Mouse (Mus musculus) hindbrain, embryonic 14.5 days (tissue): ENCODE measurements around the gene Psma6. TPM values are rescaled to one million over a fixed set of nuclear protein-coding genes. Genes with fewer than 3 reads are reported as not detected.
"Not testable (repeated sequence)": the region's sequence is repeated elsewhere in the genome, so short reads cannot be mapped to it uniquely, and the experiment has no call there.

Source experiments
- ATAC-seq: fragments of 200-750 bp; cut with Nextera tagmentation; 2 replicates; pipeline ENCODE4 v1.8.0; 2017; ENCODE audit warnings: moderate number of reproducible peaks, mild to moderate bottlenecking, moderate TSS enrichment, moderate library complexity; ENCODE audit not compliant: low FRiP score
- DNase-seq: peaks from one replicate; pipeline ENCODE4 v3.0.0-alpha.2; 2015; ENCODE audit warnings: low spot score
- H3K27ac ChIP-seq: fragments of 300-500 bp; sonication (generic); 2 replicates; pipeline ENCODE4 v1.5.1; 2014; ENCODE audit warnings: mild to moderate bottlenecking, moderate library complexity
- H3K27me3 ChIP-seq: fragments of 300-500 bp; sonication (generic); 2 replicates; pipeline ENCODE4 v1.6.1; 2014; ENCODE audit warnings: mild to moderate bottlenecking, low read length, mixed read lengths; ENCODE audit not compliant: control insufficient read depth, insufficient read depth
- H3K36me3 ChIP-seq: fragments of 300-500 bp; sonication (generic); replicated peaks from 2 replicates; pipeline ENCODE4 v1.6.1; 2014; ENCODE audit not compliant: control insufficient read depth, insufficient read depth
- H3K4me1 ChIP-seq: fragments of 300-500 bp; sonication (generic); replicated peaks from 2 replicates; pipeline ENCODE4 v1.6.1; 2014; ENCODE audit warnings: antibody characterized with exemption, low read length, mixed read lengths; ENCODE audit not compliant: control insufficient read depth, insufficient read depth
- H3K4me2 ChIP-seq: fragments of 300-500 bp; sonication (generic); replicated peaks from 2 replicates; pipeline ENCODE4 v1.6.1; 2014; ENCODE audit warnings: mild to moderate bottlenecking, moderate library complexity
- H3K4me3 ChIP-seq: fragments of 300-500 bp; sonication (generic); replicated peaks from 2 replicates; pipeline ENCODE4 v1.5.1; 2014; ENCODE audit warnings: mild to moderate bottlenecking, low read length
- H3K9ac ChIP-seq: fragments of 300-500 bp; sonication (generic); 2 replicates; pipeline ENCODE4 v1.6.1; 2014
- H3K9me3 ChIP-seq: fragments of 300-500 bp; sonication (generic); 2 replicates; pipeline ENCODE4 v1.6.1; 2016; ENCODE audit warnings: low read length; ENCODE audit not compliant: control insufficient read depth
- WGBS: fragments of 180-500 bp; shearing (Covaris S2); extraction: QIAGEN DNeasy Blood & Tissue Kit; methylation state at CpG from one replicate; pipeline ENCODE4 v1.1.7; 2014; 5-methylcytosine and 5-hydroxymethylcytosine counted together
- polyA plus RNA-seq: library from polyadenylated mRNA; unstranded; fragments of >200 nt; fragmentation: Nextera tagmentation; extraction: Ambion mirVana; gene quantifications from 2 replicates; pipeline ENCODE4 v1.2.1, GENCODE M21; 2014

Psma6 gene
- 403 and 442 TPM in 2 replicates for polyA plus RNA-seq

GRCm38 (mm10) chr12:55384023-55384749 lies at the start of gene Psma6:
Gene Psma6, plus strand, starts transcription at chr12:55384222.
- Histone ChIP-seq H3K4me3 (no peak within 1 kb of the TSS), H3K36me3 (no peaks in the 10 kb centered on the region; the same call in 1 of the 2 replicates), H3K27me3 (no peaks in the 10 kb centered on the region), H3K27ac (no peak within 1 kb of the TSS), H3K4me1 (no peaks in the 10 kb centered on the region), H3K9me3 (no peaks in the 10 kb centered on the region), H3K4me2 (no peak within 1 kb of the TSS), H3K9ac (no peak within 1 kb of the TSS)
- ATAC-seq, result no peak
- 86% methylated on average over 10 of the region's 10 CpGs for WGBS
- no peak for DNase-seq

DNA sequence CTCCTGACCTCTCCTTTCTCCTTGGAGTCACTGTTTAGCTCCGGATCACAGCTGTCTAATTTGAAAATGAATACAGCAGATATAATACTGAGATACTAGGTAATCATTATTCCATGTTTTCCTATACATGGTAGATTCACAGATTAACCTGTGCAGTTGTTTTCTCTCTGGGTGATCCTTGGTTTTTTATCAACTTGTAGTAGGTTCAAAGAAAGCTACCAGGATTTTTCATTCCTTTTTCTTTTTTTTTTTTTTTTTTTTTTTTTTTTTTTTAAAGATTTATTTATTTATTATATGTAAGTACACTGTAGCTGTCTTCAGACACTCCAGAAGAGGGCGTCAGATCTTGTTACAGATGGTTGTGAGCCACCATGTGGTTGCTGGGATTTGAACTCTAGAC lies 45.5 kb upstream of the Psma6 start:
- 91% methylated on average over 1 of the region's 2 CpGs for WGBS
- not testable (repeated sequence) for H3K9ac ChIP-seq, H3K4me3 ChIP-seq, H3K36me3 ChIP-seq, H3K27ac ChIP-seq, DNase-seq, H3K27me3 ChIP-seq, ATAC-seq, H3K4me1 ChIP-seq, H3K4me2 ChIP-seq, H3K9me3 ChIP-seq

GRCm38 (mm10) chr12:55343045-55343444 lies 41.0 kb upstream of the Psma6 start:
- not testable (repeated sequence) for H3K9me3 ChIP-seq, H3K27ac ChIP-seq, H3K9ac ChIP-seq, H3K27me3 ChIP-seq, H3K4me1 ChIP-seq, ATAC-seq, H3K4me2 ChIP-seq, H3K36me3 ChIP-seq, H3K4me3 ChIP-seq, DNase-seq
- WGBS, result 81% methylated on average over 1 of the region's 1 CpGs

DNA sequence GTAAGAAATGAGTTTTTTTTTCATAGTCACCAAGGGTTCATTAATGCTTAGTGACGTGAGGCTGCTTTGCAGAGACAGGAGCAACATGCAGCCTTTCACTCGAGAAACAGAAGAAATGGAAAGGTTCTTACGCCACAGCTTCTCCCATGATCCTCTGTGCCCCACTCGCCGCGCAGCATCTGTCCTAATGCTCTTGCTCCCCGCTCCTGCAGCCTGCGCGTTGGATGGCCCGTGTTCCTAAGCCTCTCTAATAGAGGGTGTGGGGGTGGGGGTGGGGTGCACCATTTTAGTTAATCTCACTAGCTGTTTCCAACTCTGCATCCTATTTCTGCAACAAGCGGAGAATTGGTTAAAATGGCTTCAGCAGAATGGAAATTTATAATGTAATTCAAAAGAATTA lies 40.0 kb upstream of the Psma6 start:
- Histone ChIP-seq H3K9ac (peak overlapping the region; percentile 22; the same call in 1 of the 2 replicates), H3K4me3 (no peak overlapping the region), H3K9me3 (no peaks in the 10 kb centered on the region), H3K4me2 (peak overlapping the region; percentile 20), H3K27ac (peak overlapping the region; percentile 66), H3K4me1 (no peaks in the 10 kb centered on the region; the same call in 1 of the 2 replicates), H3K36me3 (no peaks in the 10 kb centered on the region), H3K27me3 (no peaks in the 10 kb centered on the region)
- no peak for DNase-seq
- no peak for ATAC-seq
- 85% methylated on average over 11 of the region's 11 CpGs for WGBS

DNA sequence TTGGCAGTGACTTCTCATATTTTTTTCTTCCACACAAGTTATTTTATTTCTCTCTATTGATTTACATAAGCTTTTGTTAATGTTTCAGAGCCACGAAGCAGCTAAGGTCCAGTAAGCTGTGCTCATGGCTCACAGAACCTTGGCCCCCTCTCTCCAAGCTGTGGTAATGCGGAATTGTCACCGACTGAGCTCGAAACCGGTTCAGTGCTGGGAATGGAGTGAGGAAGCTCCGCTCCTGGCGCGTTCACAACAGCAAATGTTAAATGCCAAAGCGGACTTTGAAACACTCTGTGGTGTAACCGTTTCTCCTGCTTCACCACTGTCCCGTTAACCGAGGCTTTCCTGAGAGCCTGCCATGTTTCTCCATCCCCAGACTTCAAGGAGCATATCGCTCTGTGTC lies 39.4 kb upstream of the Psma6 start:
- H3K4me2 ChIP-seq, result peak overlapping the region; percentile 20; the same call in 1 of the 2 replicates
- 77% methylated on average over 13 of the region's 13 CpGs for WGBS
- H3K4me3 ChIP-seq, result no peak overlapping the region
- no peak for DNase-seq
- no peaks in the 10 kb centered on the region for H3K36me3 ChIP-seq
- no peaks in the 10 kb centered on the region; the same call in 1 of the 2 replicates for H3K4me1 ChIP-seq
- H3K27me3 ChIP-seq, result no peaks in the 10 kb centered on the region
- no peak for ATAC-seq
- no peaks in the 10 kb centered on the region for H3K9me3 ChIP-seq
- H3K27ac ChIP-seq, result peak overlapping the region; percentile 66
- H3K9ac ChIP-seq, result no peak overlapping the region

DNA sequence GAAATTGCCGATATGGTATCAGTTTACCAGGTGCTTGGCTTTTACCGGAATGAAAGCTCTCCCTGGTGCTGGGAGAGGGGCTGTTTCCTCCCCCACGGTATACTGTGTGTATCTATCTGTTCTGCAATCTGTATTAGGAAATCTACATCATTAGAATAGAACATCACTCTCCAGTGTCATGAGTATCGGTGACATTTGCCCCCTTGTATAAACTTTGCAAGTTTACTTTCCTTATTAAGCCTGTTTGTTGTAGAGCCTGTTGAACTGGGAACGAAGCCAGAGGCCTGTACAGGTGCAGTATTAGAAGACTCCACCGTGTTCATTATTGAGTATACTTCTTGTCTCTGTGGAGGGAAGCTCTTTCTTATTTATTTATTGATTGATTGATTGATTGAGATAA lies 30.6 kb upstream of the Psma6 start:
- no peak overlapping the region for H3K4me2 ChIP-seq
- WGBS, result 84% methylated on average over 6 of the region's 6 CpGs
- H3K9ac ChIP-seq, result no peak overlapping the region

GRCm38 (mm10) chr12:55354904-55355303 lies 29.1 kb upstream of the Psma6 start:
- Histone ChIP-seq H3K4me1 (no peaks in the 10 kb centered on the region), H3K4me2 (no peak overlapping the region), H3K27ac (no peak overlapping the region), H3K9me3 (no peaks in the 10 kb centered on the region), H3K9ac (no peak overlapping the region), H3K27me3 (no peaks in the 10 kb centered on the region), H3K4me3 (no peak overlapping the region), H3K36me3 (no peaks in the 10 kb centered on the region)
- DNase-seq (peak; percentile 52), ATAC-seq (peak; percentile 65; the same call in 1 of the 2 replicates)
- 52% methylated on average over 4 of the region's 4 CpGs for WGBS

More for the DNA sequence above, 30.6 kb upstream of the Psma6 start:
- no peak for DNase-seq
- Histone ChIP-seq H3K9me3 (no peaks in the 10 kb centered on the region), H3K27me3 (no peaks in the 10 kb centered on the region), H3K4me3 (no peak overlapping the region), H3K4me1 (no peaks in the 10 kb centered on the region), H3K36me3 (no peaks in the 10 kb centered on the region), H3K27ac (no peak overlapping the region)
- no peak for ATAC-seq

- Histone ChIP-seq H3K4me1 (no peaks in the 10 kb centered on the region), H3K36me3 (no peaks in the 10 kb centered on the region), H3K9ac (no peak overlapping the region), H3K27ac (no peak overlapping the region), H3K27me3 (no peaks in the 10 kb centered on the region), H3K4me2 (no peak overlapping the region), H3K9me3 (no peaks in the 10 kb centered on the region), H3K4me3 (no peak overlapping the region)
- no peak for ATAC-seq
- no peak for DNase-seq
- WGBS, result 75% methylated on average over 1 of the region's 1 CpGs
These were observed 26.7 kb upstream of the Psma6 start for GRCm38 (mm10) chr12:55357303-55357702.

GRCm38 (mm10) chr12:55360929-55361328 lies 23.1 kb upstream of the Psma6 start:
- no peak for ATAC-seq
- H3K9me3 ChIP-seq, result no peaks in the 10 kb centered on the region
- H3K9ac ChIP-seq, result no peak overlapping the region
- no peak for DNase-seq
- 94% methylated on average over 5 of the region's 5 CpGs for WGBS
- H3K4me2 ChIP-seq, result no peak overlapping the region
- no peaks in the 10 kb centered on the region for H3K4me1 ChIP-seq
- H3K36me3 ChIP-seq, result no peaks in the 10 kb centered on the region
- H3K4me3 ChIP-seq, result no peak overlapping the region
- H3K27ac ChIP-seq, result no peak overlapping the region
- H3K27me3 ChIP-seq, result no peaks in the 10 kb centered on the region
